Mouse (Mus musculus) ES-E14 (cell line): Measurements from ENCODE around the gene Gna15. TPM values are rescaled to one million over a fixed set of nuclear protein-coding genes. Genes with fewer than 3 reads are reported as not detected.

Experiments
- DNase-seq: peaks from one replicate; pipeline ENCODE4 v3.0.0-alpha.2; 2013; ENCODE audit warnings: low read depth, low spot score
- H3K27ac ChIP-seq: 2 replicates; pipeline ENCODE4 v1.5.1; 2012; ENCODE audit warnings: low read depth, mild to moderate bottlenecking, low read length, moderate library complexity, mixed read lengths; ENCODE audit not compliant: poor library complexity, insufficient read depth, severe bottlenecking
- H3K36me3 ChIP-seq: 2 replicates; pipeline ENCODE4 v1.6.1; 2012; ENCODE audit warnings: mild to moderate bottlenecking, low read length, moderate library complexity, mixed read lengths; ENCODE audit not compliant: control insufficient read depth, poor library complexity, insufficient read depth, severe bottlenecking
- H3K4me1 ChIP-seq, 2 experiments: fragments of 150-350 bp in 1 of 2; sonication (generic) in 1 of 2; 2 replicates each; pipeline ENCODE4 v1.6.1; 2012; ENCODE audit warnings: low read length in 2 of 2, mild to moderate bottlenecking in 1 of 2, mixed read lengths in 1 of 2; ENCODE audit not compliant: control insufficient read depth in 2 of 2, insufficient read depth in 2 of 2, poor library complexity in 1 of 2
- H3K4me3 ChIP-seq, 2 experiments: fragments of 150-350 bp in 1 of 2; sonication (generic) in 1 of 2; 2 replicates each; pipeline ENCODE4 v1.5.1; 2012; ENCODE audit warnings: low read length in 2 of 2, low read depth in 1 of 2, mild to moderate bottlenecking in 1 of 2, mixed read lengths in 1 of 2; ENCODE audit not compliant: insufficient read depth in 1 of 2, poor library complexity in 1 of 2, severe bottlenecking in 1 of 2
- H3K9ac ChIP-seq: 2 replicates; pipeline ENCODE4 v1.6.1; 2012; ENCODE audit warnings: low read depth, mild to moderate bottlenecking, low read length, mixed read lengths; ENCODE audit not compliant: poor library complexity, insufficient read depth, severe bottlenecking
- H3K9me3 ChIP-seq: fragments of 150-350 bp; sonication (generic); 2 replicates; pipeline ENCODE4 v1.6.1; 2012; ENCODE audit warnings: low read depth, mild to moderate bottlenecking, low read length; ENCODE audit not compliant: control insufficient read depth, insufficient read depth
- CHD2 ChIP-seq: IDR thresholded peaks from 2 replicates; pipeline ENCODE4 v1.6.1; 2014; ENCODE audit warnings: mild to moderate bottlenecking, low read depth, low read length, inconsistent platforms
- HCFC1 ChIP-seq: IDR thresholded peaks from 2 replicates; pipeline ENCODE4 v1.6.1; 2012; ENCODE audit warnings: low read length, inconsistent platforms, borderline replicate concordance; ENCODE audit not compliant: insufficient read depth
- MAFK ChIP-seq: IDR thresholded peaks from 2 replicates; pipeline ENCODE4 v1.6.1; 2014; ENCODE audit warnings: mild to moderate bottlenecking, low read depth, low read length, inconsistent platforms; ENCODE audit not compliant: insufficient read depth
- ZC3H11A ChIP-seq: IDR thresholded peaks from 2 replicates; pipeline ENCODE4 v1.6.1; 2012; ENCODE audit warnings: low read depth, mild to moderate bottlenecking, inconsistent platforms, low read length, borderline replicate concordance
- ZNF384 ChIP-seq: IDR thresholded peaks from 2 replicates; pipeline ENCODE4 v1.6.1; 2012; ENCODE audit warnings: low read depth, low read length, inconsistent platforms
- in situ Hi-C, 2 experiments: fragments of 600-800 bp; cut with MboI; formaldehyde crosslinking; loops; one replicate each; pipeline ENCODE4 v1.15.1; 2025; ENCODE audit warnings: low sequenced_read_pairs in 2 of 2, inconsistent platforms in 1 of 2; ENCODE audit not compliant: unreplicated experiment in 2 of 2
- total RNA-seq: library from RNA; depleted of rRNA; stranded (reverse); fragments of 300-350 nt; gene quantifications from 2 replicates; pipeline ENCODE4 v1.2.3, GENCODE M21; 2012

Gene Gna15
- total RNA-seq, 1 experiment: 11.8 TPM

DNA sequence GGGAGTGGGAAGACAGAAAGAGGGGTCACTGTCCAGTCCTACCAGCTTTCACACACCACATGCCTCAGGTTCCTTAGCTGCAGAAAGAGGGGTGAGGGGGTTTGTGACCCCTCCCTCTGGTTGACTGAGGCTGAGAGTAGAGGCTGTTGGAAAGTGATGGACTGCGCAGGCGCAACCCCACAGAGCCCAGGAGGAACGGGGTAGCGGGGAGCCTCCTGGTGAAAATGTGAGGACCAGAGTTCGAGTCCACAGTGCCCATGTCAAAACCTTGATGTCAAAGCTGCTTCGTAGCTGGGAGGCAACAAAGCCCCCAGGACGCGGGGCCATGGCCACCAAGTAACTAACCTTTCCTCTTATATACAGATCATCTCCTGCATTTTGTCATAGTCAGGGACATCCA is 66.4 kb downstream of the Gna15 start:
- Histone ChIP-seq H3K4me1 (peaks cover 4 to 11% of the 10 kb centered on the region in 2 experiments; a peak in 3 of 4 replicates), H3K4me3 (no peak overlapping the region), H3K36me3 (no peaks in the 10 kb centered on the region), H3K27ac (no peak overlapping the region), H3K9me3 (no peaks in the 10 kb centered on the region), H3K9ac (no peak overlapping the region)
- TF ChIP-seq ZNF384 (no peak), ZC3H11A (no peak), CHD2 (no peak), HCFC1 (no peak), MAFK (no peak)
- in situ Hi-C loops: no loop called here
- no peak for DNase-seq

DNA sequence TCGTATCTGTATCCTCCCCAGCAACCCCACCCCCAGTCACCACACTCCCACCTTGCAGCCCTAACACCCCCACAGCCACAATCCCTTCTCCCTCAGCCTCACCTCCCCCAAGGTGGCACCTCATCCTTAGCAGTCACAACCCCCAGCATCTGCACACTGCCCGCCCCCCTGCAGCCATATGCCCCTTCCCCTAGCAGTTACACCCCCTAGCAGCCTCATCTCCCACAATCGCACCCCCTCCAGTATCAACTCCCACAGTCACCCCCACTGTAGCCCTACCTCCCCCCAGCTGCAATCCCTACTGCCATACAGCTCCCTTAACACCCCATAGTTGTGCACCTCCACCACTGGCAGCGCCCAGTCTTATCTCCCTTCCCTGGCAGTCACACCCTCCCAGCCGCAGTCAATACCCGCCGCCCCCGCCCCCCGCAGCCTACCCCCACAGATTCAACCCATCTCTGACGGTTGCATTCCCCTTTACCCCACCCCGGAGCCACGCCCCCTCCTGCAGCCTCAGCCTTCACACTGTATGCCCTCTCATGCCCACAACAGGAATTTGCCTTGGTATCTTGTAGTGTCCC is 67.0 kb downstream of the Gna15 start:
- DNase-seq: no peak
- H3K9me3 ChIP-seq: no peaks in the 10 kb centered on the region
- in situ Hi-C loops: no loop called here
- H3K4me1 ChIP-seq: peaks cover 1 to 6% of the 10 kb centered on the region in 2 experiments; a peak in 3 of 4 replicates
- H3K9ac ChIP-seq: no peak overlapping the region
- H3K36me3 ChIP-seq: no peaks in the 10 kb centered on the region
- H3K4me3 ChIP-seq: no peak overlapping the region
- no peak overlapping the region for H3K27ac ChIP-seq
- TF ChIP-seq CHD2: no peak
- TF ChIP-seq ZNF384: no peak
- TF ChIP-seq MAFK: no peak
- no peak for TF ChIP-seq HCFC1
- no peak for TF ChIP-seq ZC3H11A

DNA sequence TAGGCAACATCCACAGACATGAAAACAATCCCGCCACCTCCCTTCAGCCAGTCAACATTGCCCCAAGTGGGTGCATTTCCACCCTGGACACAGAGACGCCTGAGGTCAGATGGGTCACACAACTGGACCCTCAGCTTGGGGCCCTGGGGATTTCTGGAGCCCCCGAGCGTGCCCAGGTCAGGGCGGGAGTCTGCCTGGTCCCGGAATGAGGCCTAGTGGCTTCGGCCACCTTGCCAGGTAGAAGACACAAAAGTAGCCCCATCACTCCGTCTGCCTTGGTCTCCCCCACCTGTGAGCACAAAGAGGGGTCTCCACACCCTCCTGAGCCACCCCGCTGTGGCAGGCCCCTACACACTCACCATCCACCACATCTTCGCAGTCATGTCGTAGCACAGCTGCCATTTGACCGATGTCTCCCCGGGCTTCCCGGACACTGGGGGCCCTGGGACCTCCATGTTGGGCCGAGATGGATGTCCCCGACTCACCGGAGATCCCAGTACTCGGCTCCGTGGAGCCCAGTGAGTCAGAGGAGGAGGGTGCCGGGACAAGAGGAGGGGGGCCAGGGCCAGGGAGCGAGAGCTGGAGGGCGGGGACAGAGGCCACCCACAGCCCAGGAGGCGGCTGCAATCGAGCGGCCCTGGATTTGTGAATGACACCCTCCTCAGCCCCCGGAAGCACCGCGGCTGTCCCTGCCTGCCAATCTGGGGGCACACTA is 68.7 kb downstream of the Gna15 start, which contains the start of gene Nfic:
TSS of gene Nfic (minus strand) at position 455 of the 715 bp plus-strand sequence.
- in situ Hi-C loops: no loop called here
- no peak within 1 kb of the TSS for H3K9ac ChIP-seq
- no peak within 1 kb of the TSS for H3K27ac ChIP-seq
- no peaks in the 10 kb centered on the region; a peak in 2 of 4 replicates for H3K4me1 ChIP-seq
- H3K4me3 ChIP-seq: peak within 1 kb of the TSS in 1 of 2 experiments; percentile 20; a peak in 2 of 4 replicates
- DNase-seq: no peak
- TF ChIP-seq ZC3H11A (no peak), MAFK (no peak), ZNF384 (no peak), HCFC1 (no peak), CHD2 (no peak)
- no peaks in the 10 kb centered on the region for H3K9me3 ChIP-seq
- H3K36me3 ChIP-seq: no peaks in the 10 kb centered on the region

- in situ Hi-C loops: loop anchor here in 1 of 2 experiments (5.0 kb wide), 1 partner anchor 57 kb away; no protein-coding TSS in a partner anchor
- Histone ChIP-seq H3K36me3 (no peaks in the 10 kb centered on the region), H3K4me3 (no peak overlapping the region), H3K9ac (no peak overlapping the region), H3K27ac (no peak overlapping the region), H3K4me1 (no peaks in the 10 kb centered on the region; a peak in 2 of 4 replicates), H3K9me3 (no peaks in the 10 kb centered on the region)
- no peak for TF ChIP-seq HCFC1
- TF ChIP-seq MAFK: no peak
- TF ChIP-seq ZC3H11A: no peak
- TF ChIP-seq CHD2: no peak
- no peak for TF ChIP-seq ZNF384
- DNase-seq: no peak
Measured at GRCm38 (mm10) chr10:81454106-81454505, 69.9 kb downstream of the Gna15 start.
